Mouse (Mus musculus): ENCODE results near the gene Slit3. TPM values are rescaled to one million over a fixed set of nuclear protein-coding genes. Genes with fewer than 3 reads are reported as not detected.

Gene Slit3
- total RNA-seq (2021) = 10 to 100 TPM; 56.7 to 60.0 TPM
- long read RNA-seq, experiment 1, partial matches to known transcripts = 19 of 23 reads
- long read RNA-seq, experiment 1, other reads (novel, unspliced or antisense) = 4 of 23 reads
- long read RNA-seq, experiment 2, partial matches to known transcripts = 15 of 23 reads
- long read RNA-seq, experiment 2, other reads (novel, unspliced or antisense) = 8 of 23 reads

GRCm38 (mm10) chr11:35120894-35121610, at the start of gene Slit3:
Slit3 (plus strand) TSS chr11:35121224.
- peak; percentile 14 for TF ChIP-seq CTCF (IDR thresholded peaks at IDR 0.05)
- intact Hi-C loops (cut with DNase I) = loop anchor here (5.0 kb wide), 5 partner anchors 41 to 546 kb away; no protein-coding TSS in a partner anchor
- H3K27ac ChIP-seq = peak within 1 kb of the TSS; percentile 91
- DNase-seq (ENCODE audit: extremely low spot score in 1 of 2, low spot score in 2 of 2) = peak; percentile 41 to 46
- H3K4me3 ChIP-seq = peak within 1 kb of the TSS; percentile 63

DNA sequence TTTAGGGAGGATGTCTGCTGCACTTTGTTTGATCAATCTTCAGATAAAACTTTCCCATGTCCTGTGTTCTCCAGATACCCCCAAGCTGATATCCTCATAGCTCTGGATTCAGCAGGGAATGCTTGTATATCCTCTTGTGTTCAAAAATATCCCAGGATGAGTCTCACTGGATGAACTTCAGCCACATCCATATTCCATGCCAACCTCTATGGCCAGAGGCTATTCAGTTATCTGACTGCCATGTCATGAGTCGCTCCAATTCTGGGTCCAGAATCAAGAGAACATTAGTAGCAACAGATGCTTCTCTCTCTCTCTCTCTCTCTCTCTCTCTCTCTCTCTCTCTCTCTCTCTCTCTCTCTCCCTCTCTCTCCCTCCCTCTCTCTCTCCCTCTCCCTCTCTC, 49.6 kb upstream of the Slit3 start:
- Histone ChIP-seq H3K27ac (no peak overlapping the region), H3K4me3 (no peak overlapping the region)
- DNase-seq (ENCODE audit: extremely low spot score in 1 of 2, low spot score in 2 of 2) = no peak
- intact Hi-C loops (cut with DNase I) = no loop called here
- TF ChIP-seq CTCF (IDR thresholded peaks at IDR 0.05) = no peak

DNA sequence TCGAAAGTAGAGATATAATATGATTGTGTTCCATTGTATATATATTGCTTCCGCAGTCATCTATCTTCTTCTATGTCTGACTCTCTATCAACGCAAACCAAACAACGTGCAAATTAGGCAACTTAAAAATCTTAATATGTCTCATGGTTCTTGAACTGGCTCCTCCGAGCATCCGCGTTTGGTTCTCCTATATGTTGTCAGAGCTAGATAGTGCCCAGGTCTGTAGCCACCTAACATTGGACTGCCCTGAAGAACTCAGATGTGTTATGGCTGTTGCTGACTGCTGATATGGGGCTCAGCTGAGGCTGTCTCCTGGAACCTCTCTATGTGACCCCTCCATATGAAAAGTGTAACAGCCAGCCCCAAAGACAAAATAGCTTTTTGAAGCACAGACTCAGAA, 45.6 kb upstream of the Slit3 start:
- intact Hi-C loops (cut with DNase I) = no loop called here
- DNase-seq (ENCODE audit: extremely low spot score in 1 of 2, low spot score in 2 of 2) = no peak
- TF ChIP-seq CTCF (IDR thresholded peaks at IDR 0.05) = no peak
- Histone ChIP-seq H3K27ac (no peak overlapping the region), H3K4me3 (no peak overlapping the region)

GRCm38 (mm10) chr11:35080451-35081125, 40.4 kb upstream of the Slit3 start:
- intact Hi-C loops (cut with DNase I) = no loop called here
- Histone ChIP-seq H3K4me3 (no peak overlapping the region), H3K27ac (no peak overlapping the region)
- TF ChIP-seq CTCF (IDR thresholded peaks at IDR 0.05) = no peak
- DNase-seq (ENCODE audit: extremely low spot score in 1 of 2, low spot score in 2 of 2) = no peak

- no peak overlapping the region for H3K4me3 ChIP-seq
- no peak for TF ChIP-seq CTCF (IDR thresholded peaks at IDR 0.05)
- intact Hi-C loops (cut with DNase I) = no loop called here
- DNase-seq (ENCODE audit: extremely low spot score in 1 of 2, low spot score in 2 of 2) = no peak
- H3K27ac ChIP-seq = no peak overlapping the region
Observed at GRCm38 (mm10) chr11:35082297-35082696, 38.7 kb upstream of the Slit3 start.

- H3K27ac ChIP-seq = no peak overlapping the region
- intact Hi-C loops (cut with DNase I) = no loop called here
- no peak for DNase-seq (ENCODE audit: extremely low spot score in 1 of 2, low spot score in 2 of 2)
- TF ChIP-seq CTCF (IDR thresholded peaks at IDR 0.05) = no peak
- no peak overlapping the region for H3K4me3 ChIP-seq
Observed at GRCm38 (mm10) chr11:35083049-35083448, 38.0 kb upstream of the Slit3 start.

GRCm38 (mm10) chr11:35085351-35085750, 35.7 kb upstream of the Slit3 start:
- Histone ChIP-seq H3K27ac (no peak overlapping the region), H3K4me3 (no peak overlapping the region)
- intact Hi-C loops (cut with DNase I) = no loop called here
- TF ChIP-seq CTCF (IDR thresholded peaks at IDR 0.05) = no peak
- DNase-seq (ENCODE audit: extremely low spot score in 1 of 2, low spot score in 2 of 2) = no peak

GRCm38 (mm10) chr11:35086029-35086428, 35.0 kb upstream of the Slit3 start:
- TF ChIP-seq CTCF (IDR thresholded peaks at IDR 0.05) = no peak
- H3K27ac ChIP-seq = no peak overlapping the region
- DNase-seq (ENCODE audit: extremely low spot score in 1 of 2, low spot score in 2 of 2) = no peak
- intact Hi-C loops (cut with DNase I) = no loop called here
- no peak overlapping the region for H3K4me3 ChIP-seq

DNA sequence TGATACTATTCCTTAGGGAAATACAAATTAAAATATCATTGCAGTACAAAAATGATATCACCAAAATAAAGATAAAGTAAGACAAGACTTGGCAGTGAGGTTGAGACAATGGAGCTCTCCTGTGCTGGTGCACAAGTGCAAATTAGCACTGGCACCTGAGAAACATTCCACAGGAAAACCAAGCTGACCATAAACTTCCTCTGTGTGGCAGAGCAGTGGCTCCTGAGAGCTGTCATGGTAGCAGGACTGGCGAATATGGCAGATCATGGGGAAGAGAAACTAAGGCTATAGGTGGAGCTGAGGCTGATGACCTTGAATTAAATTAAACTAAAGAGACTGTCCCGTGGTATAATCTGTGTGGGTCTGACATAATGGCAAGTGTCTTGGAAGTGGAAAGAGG, 33.6 kb upstream of the Slit3 start:
- no peak overlapping the region for H3K27ac ChIP-seq
- intact Hi-C loops (cut with DNase I) = no loop called here
- no peak for TF ChIP-seq CTCF (IDR thresholded peaks at IDR 0.05)
- H3K4me3 ChIP-seq = no peak overlapping the region
- no peak for DNase-seq (ENCODE audit: extremely low spot score in 1 of 2, low spot score in 2 of 2)

DNA sequence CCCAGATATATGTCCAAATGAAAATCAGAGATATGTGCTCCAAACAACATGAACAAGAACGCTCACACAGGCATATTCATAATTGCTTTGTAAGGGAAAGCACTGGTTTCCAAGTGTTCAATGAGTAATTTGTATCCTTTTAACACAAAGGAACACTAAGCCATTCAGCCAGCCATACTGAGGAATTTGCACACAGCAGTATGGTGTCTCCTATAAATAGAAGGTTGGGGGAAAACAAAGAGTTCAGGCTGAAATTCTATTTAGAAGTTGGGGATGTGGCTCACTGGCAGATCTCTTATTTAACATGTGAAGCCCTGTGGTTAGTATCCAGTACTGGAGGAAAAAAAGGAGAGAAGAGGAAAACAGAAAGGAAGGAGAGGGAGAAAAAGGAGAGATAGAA, 32.9 kb upstream of the Slit3 start:
- Histone ChIP-seq H3K27ac (no peak overlapping the region), H3K4me3 (no peak overlapping the region)
- no peak for DNase-seq (ENCODE audit: extremely low spot score in 1 of 2, low spot score in 2 of 2)
- no peak for TF ChIP-seq CTCF (IDR thresholded peaks at IDR 0.05)
- intact Hi-C loops (cut with DNase I) = no loop called here

GRCm38 (mm10) chr11:35090629-35091335, 30.2 kb upstream of the Slit3 start:
- Histone ChIP-seq H3K4me3 (no peak overlapping the region), H3K27ac (no peak overlapping the region)
- no peak for DNase-seq (ENCODE audit: extremely low spot score in 1 of 2, low spot score in 2 of 2)
- intact Hi-C loops (cut with DNase I) = no loop called here
- no peak for TF ChIP-seq CTCF (IDR thresholded peaks at IDR 0.05)

DNA sequence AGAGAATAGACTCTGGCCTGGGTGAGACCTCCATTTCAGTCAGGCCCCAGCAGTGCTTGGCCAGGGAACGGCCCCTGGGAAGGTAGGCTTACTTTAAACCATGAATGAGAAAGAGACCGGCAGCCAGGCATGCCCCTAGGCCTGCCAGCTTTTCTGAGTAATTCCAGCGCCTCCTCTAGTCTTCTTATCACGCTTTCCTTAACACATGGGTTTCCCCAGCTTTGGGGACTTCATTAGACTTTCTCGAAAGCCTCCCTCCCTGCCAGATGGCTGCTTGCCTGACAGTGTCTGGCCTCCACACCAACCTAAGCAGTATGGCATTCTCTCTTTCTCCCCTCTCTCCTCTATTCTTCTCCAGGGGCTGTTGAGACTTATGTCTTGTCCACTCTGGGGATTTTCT, 24.5 kb upstream of the Slit3 start:
- Histone ChIP-seq H3K27ac (no peak overlapping the region), H3K4me3 (no peak overlapping the region)
- intact Hi-C loops (cut with DNase I) = no loop called here
- TF ChIP-seq CTCF (IDR thresholded peaks at IDR 0.05) = no peak
- DNase-seq (ENCODE audit: extremely low spot score in 1 of 2, low spot score in 2 of 2) = no peak
